Comparison of ENCODE assay signal across 18 mouse cellular contexts in genomic region chr8:117039843-117040242, GRCm38 (mm10). TPM values are rescaled to one million over a fixed set of nuclear protein-coding genes. Genes with fewer than 3 reads are reported as not detected.
A peak's percentile ranks its signal among the peaks of the same experiment; 100 is the strongest.
DNase-seq lines count a peak whose midpoint lies in the region; ATAC-seq lines count a peak whose summit lies in the region.
"Had no signal": no experiment of that assay in that cellular context is flagged by ENCODE, and none has a peak within 500 bp of the region (broad histone marks: within the 10 kb centered on the region; RNA-seq: fewer than 3 reads in every experiment).

No protein-coding gene starts in this region.

- WGBS in hindbrain, embryonic 16.5 days, result 34% methylated on average over 7 of the region's 7 CpGs
- 36% methylated on average over 7 of the region's 7 CpGs for WGBS in hindbrain, embryonic 14.5 days
- 17% methylated on average over 7 of the region's 7 CpGs for WGBS in midbrain, embryonic 16.5 days

- no peaks in the 10 kb centered on the region for H3K36me3 ChIP-seq in hindbrain, embryonic 16.5 days (ENCODE audit: control insufficient read depth, insufficient read depth, low read length)
- no peaks in the 10 kb centered on the region for H3K36me3 ChIP-seq in hindbrain, embryonic 14.5 days (replicated peaks; ENCODE audit: control insufficient read depth, insufficient read depth)
- H3K36me3 ChIP-seq in midbrain, embryonic 16.5 days (ENCODE audit: control insufficient read depth, insufficient read depth, low read length), result no peaks in the 10 kb centered on the region
- H3K36me3 ChIP-seq: liver, embryonic 12.5 days; neural tube, embryonic 12.5 days had no signal

- no peak overlapping the region for H3K4me2 ChIP-seq in hindbrain, embryonic 16.5 days (ENCODE audit: low read length)
- no peak overlapping the region for H3K4me2 ChIP-seq in hindbrain, embryonic 14.5 days (replicated peaks)
- no peak overlapping the region for H3K4me2 ChIP-seq in midbrain, embryonic 16.5 days (ENCODE audit: low read length)
- H3K4me2 ChIP-seq: heart, embryonic 11.5 days; liver, embryonic 12.5 days; lung, embryonic 14.5 days; neural tube, embryonic 12.5 days had no signal

- peak; percentile 79; the same call in 1 of the 2 replicates for ATAC-seq in hindbrain, embryonic 16.5 days
- no peak for ATAC-seq in hindbrain, embryonic 14.5 days (ENCODE audit: low FRiP score)
- peak; percentile 79 for ATAC-seq in midbrain, embryonic 16.5 days
- ATAC-seq: intestine, embryonic 16.5 days; liver, embryonic 12.5 days had no signal

- DNase-seq in hindbrain, embryonic 14.5 days (ENCODE audit: low spot score), result no peak
- DNase-seq in ZHBTc4 (ENCODE audit: low read depth, low spot score), result peak; percentile 39
- peak; percentile 8 for DNase-seq in embryo, embryonic 10.5 days (ENCODE audit: low spot score)
- DNase-seq in right cerebral cortex, adult 18-20 months, result no peak
- no peak for DNase-seq in ovary, postnatal 10 days (ENCODE audit: low spot score)
- DNase-seq: cerebellum, adult 11-12 months; lung, embryonic 14.5 days; lung, postnatal 4 days; right cerebral cortex, postnatal 4 days; thymus, adult 18-20 months had no signal

- no peak overlapping the region for H3K27ac ChIP-seq in hindbrain, embryonic 16.5 days (ENCODE audit: low read depth, low read length)
- no peak overlapping the region for H3K27ac ChIP-seq in hindbrain, embryonic 14.5 days
- peak overlapping the region; percentile 19 for H3K27ac ChIP-seq in midbrain, embryonic 16.5 days (ENCODE audit: low read length)
- H3K27ac ChIP-seq: liver, embryonic 12.5 days; neural tube, embryonic 12.5 days had no signal

- H3K4me1 ChIP-seq in hindbrain, embryonic 16.5 days (ENCODE audit: control insufficient read depth, insufficient read depth, low read depth, low read length), result 0 out of 2 replicates have a peak, but pooled peaks cover 6% of the 10 kb centered on the region
- H3K4me1 ChIP-seq in hindbrain, embryonic 14.5 days (replicated peaks; ENCODE audit: control insufficient read depth, insufficient read depth, low read length), result peaks cover 7% of the 10 kb centered on the region; the same call in 1 of the 2 replicates
- peaks cover 11% of the 10 kb centered on the region; the same call in 1 of the 2 replicates for H3K4me1 ChIP-seq in midbrain, embryonic 16.5 days (ENCODE audit: control insufficient read depth, insufficient read depth, low read length)

- H3K27me3 ChIP-seq in hindbrain, embryonic 16.5 days (replicated peaks; ENCODE audit: control insufficient read depth, insufficient read depth, low read length), result no peaks in the 10 kb centered on the region
- H3K27me3 ChIP-seq in hindbrain, embryonic 14.5 days (ENCODE audit: control insufficient read depth, insufficient read depth, low read length), result no peaks in the 10 kb centered on the region
- no peaks in the 10 kb centered on the region for H3K27me3 ChIP-seq in midbrain, embryonic 16.5 days (ENCODE audit: control insufficient read depth, insufficient read depth, low read depth, low read length)
- H3K27me3 ChIP-seq: neural tube, embryonic 12.5 days had no signal

- no peak overlapping the region for H3K4me3 ChIP-seq in hindbrain, embryonic 16.5 days (ENCODE audit: low read length)
- H3K4me3 ChIP-seq in hindbrain, embryonic 14.5 days (replicated peaks; ENCODE audit: low read length), result no peak overlapping the region
- no peak overlapping the region for H3K4me3 ChIP-seq in midbrain, embryonic 16.5 days (ENCODE audit: low read depth, low read length)
- H3K4me3 ChIP-seq: liver, embryonic 12.5 days; neural tube, embryonic 12.5 days had no signal

- H3K9ac ChIP-seq in hindbrain, embryonic 16.5 days (ENCODE audit: low read depth, low read length), result no peak overlapping the region
- no peak overlapping the region for H3K9ac ChIP-seq in hindbrain, embryonic 14.5 days
- H3K9ac ChIP-seq in midbrain, embryonic 16.5 days (ENCODE audit: low read depth, low read length), result no peak overlapping the region
- H3K9ac ChIP-seq: liver, embryonic 12.5 days; lung, embryonic 14.5 days; neural tube, embryonic 12.5 days had no signal

- no peaks in the 10 kb centered on the region for H3K9me3 ChIP-seq in hindbrain, embryonic 16.5 days (ENCODE audit: control insufficient read depth, low read length)
- H3K9me3 ChIP-seq in hindbrain, embryonic 14.5 days (ENCODE audit: control insufficient read depth, low read length), result no peaks in the 10 kb centered on the region
- H3K9me3 ChIP-seq in midbrain, embryonic 16.5 days (replicated peaks; ENCODE audit: control insufficient read depth, low read length, poor library complexity, severe bottlenecking), result no peaks in the 10 kb centered on the region
- H3K9me3 ChIP-seq: liver, embryonic 12.5 days; neural tube, embryonic 12.5 days had no signal

RNA-seq across cellular contexts. Expression of gene Pkd1l2, which starts 42.4 kb away (rescaled TPM):
- 0.05 TPM in 2 replicates for polyA plus RNA-seq in hindbrain, embryonic 16.5 days (2015; fragmentation: Nextera tagmentation; extraction: Ambion mirVana)
- 0.05 and 0.12 TPM in 2 replicates for polyA plus RNA-seq in hindbrain, embryonic 14.5 days (2014; fragmentation: Nextera tagmentation; extraction: Ambion mirVana)
- 0.04 TPM in 1 of 2 replicates, not detected in the other for polyA plus RNA-seq in midbrain, embryonic 16.5 days (2015; fragmentation: Nextera tagmentation; extraction: Ambion mirVana)
- polyA plus RNA-seq: forebrain, embryonic 11.5 days; limb, embryonic 11.5 days; lung, embryonic 14.5 days had no signal

RNA-seq across cellular contexts. Expression of gene Gcsh, which starts 46.5 kb away (rescaled TPM):
- 105 and 119 TPM in 2 replicates for polyA plus RNA-seq in hindbrain, embryonic 16.5 days (2015; fragmentation: Nextera tagmentation; extraction: Ambion mirVana)
- 105 and 108 TPM in 2 replicates for polyA plus RNA-seq in hindbrain, embryonic 14.5 days (2014; fragmentation: Nextera tagmentation; extraction: Ambion mirVana)
- polyA plus RNA-seq in midbrain, embryonic 16.5 days (2015; fragmentation: Nextera tagmentation; extraction: Ambion mirVana), result 74.3 and 80.2 TPM in 2 replicates

RNA-seq across cellular contexts. Expression of gene Bco1, which starts 55.8 kb away (rescaled TPM):
- 0.35 and 0.41 TPM in 2 replicates for polyA plus RNA-seq in hindbrain, embryonic 16.5 days (2015; fragmentation: Nextera tagmentation; extraction: Ambion mirVana)
- 0.17 and 0.25 TPM in 2 replicates for polyA plus RNA-seq in hindbrain, embryonic 14.5 days (2014; fragmentation: Nextera tagmentation; extraction: Ambion mirVana)
- 0.35 TPM in 2 replicates for polyA plus RNA-seq in midbrain, embryonic 16.5 days (2015; fragmentation: Nextera tagmentation; extraction: Ambion mirVana)
- polyA plus RNA-seq: forebrain, embryonic 11.5 days; limb, embryonic 11.5 days had no signal

Comparison
In these comparisons a context has a peak if more than half of its experiments do, and no peak if none do; other contexts are left out.
1. DNase-seq: peak in ZHBTc4 (single experiment) and embryo, embryonic 10.5 days (single experiment); none in hindbrain, embryonic 14.5 days (single experiment), right cerebral cortex, adult 18-20 months (single experiment) and ovary, postnatal 10 days (single experiment).